Mouse (Mus musculus) forebrain, embryonic 11.5 days (tissue): ENCODE measurements at regions not wholly inside any gene's neighbourhood (a gene's known extent, or its start where the extent isn't known, plus 50 kb on each side); places are given as distances from the start of the nearest gene placed in this dataset.

Experiments used
- ATAC-seq: fragments of 200-750 bp; cut with Nextera tagmentation; replicated peaks from 2 replicates; pipeline ENCODE4 v1.8.0; 2017; ENCODE audit warnings: moderate TSS enrichment; ENCODE audit not compliant: low FRiP score
- DNase-seq: peaks from one replicate; pipeline ENCODE4 v3.0.0-alpha.2; 2017; ENCODE audit warnings: low spot score
- H3K27ac ChIP-seq: fragments of 300-500 bp; sonication (generic); 2 replicates; pipeline ENCODE4 v1.5.1; 2014; ENCODE audit warnings: low read depth, low read length
- H3K27me3 ChIP-seq: fragments of 300-500 bp; sonication (generic); 2 replicates; pipeline ENCODE4 v1.6.1; 2014; ENCODE audit warnings: mild to moderate bottlenecking, low read length, mixed read lengths; ENCODE audit not compliant: control insufficient read depth, insufficient read depth
- H3K36me3 ChIP-seq: fragments of 300-500 bp; sonication (generic); 2 replicates; pipeline ENCODE4 v1.6.1; 2014; ENCODE audit warnings: mild to moderate bottlenecking, low read length, moderate library complexity, mixed read lengths; ENCODE audit not compliant: control insufficient read depth, insufficient read depth
- H3K4me1 ChIP-seq: fragments of 300-500 bp; sonication (generic); replicated peaks from 2 replicates; pipeline ENCODE4 v1.6.1; 2014; ENCODE audit warnings: low read length, mixed read lengths; ENCODE audit not compliant: control insufficient read depth, insufficient read depth
- H3K4me2 ChIP-seq: fragments of 300-500 bp; sonication (generic); 2 replicates; pipeline ENCODE4 v1.6.1; 2014; ENCODE audit warnings: low read depth, mild to moderate bottlenecking, low read length, moderate library complexity, mixed read lengths; ENCODE audit not compliant: severe bottlenecking
- H3K4me3 ChIP-seq: fragments of 300-500 bp; sonication (generic); 2 replicates; pipeline ENCODE4 v1.5.1; 2014; ENCODE audit warnings: low read depth, low read length
- H3K9ac ChIP-seq: fragments of 300-500 bp; sonication (generic); 2 replicates; pipeline ENCODE4 v1.6.1; 2014; ENCODE audit warnings: low read length
- H3K9me3 ChIP-seq: fragments of 300-500 bp; sonication (generic); 2 replicates; pipeline ENCODE4 v1.6.1; 2016; ENCODE audit warnings: low read length, mixed read lengths; ENCODE audit not compliant: control insufficient read depth
- WGBS: fragments of 180-500 bp; shearing (Covaris S2); extraction: QIAGEN DNeasy Blood & Tissue Kit; methylation state at CpG from one replicate; pipeline ENCODE4 v1.1.7; 2014; 5-methylcytosine and 5-hydroxymethylcytosine counted together

DNA sequence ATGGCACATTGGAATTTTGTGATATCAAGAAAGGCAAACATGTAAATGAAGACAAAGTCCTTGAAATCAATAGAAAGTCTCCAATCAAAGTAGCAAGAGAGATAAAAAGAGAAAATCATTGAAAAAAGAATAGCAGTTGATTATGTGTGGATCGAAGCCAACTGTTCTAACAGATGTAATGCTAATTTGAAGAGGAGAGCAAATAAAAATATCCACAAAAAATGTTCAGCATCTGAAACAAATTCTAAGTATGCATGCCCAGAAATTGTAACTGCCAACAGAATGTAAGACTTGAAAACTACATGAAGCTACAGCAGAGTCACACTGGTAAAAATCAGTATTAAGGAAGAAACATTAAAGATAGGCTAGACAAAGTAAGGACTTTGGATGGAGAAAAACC is 587.2 kb upstream of the Galntl6 start:
- no peaks in the 10 kb centered on the region for H3K9me3 ChIP-seq
- no peak overlapping the region for H3K27ac ChIP-seq
- no peaks in the 10 kb centered on the region for H3K27me3 ChIP-seq
- H3K9ac ChIP-seq: no peak overlapping the region
- no peak overlapping the region for H3K4me3 ChIP-seq
- H3K4me1 ChIP-seq: no peaks in the 10 kb centered on the region
- no peak for DNase-seq
- ATAC-seq: no peak
- no peak overlapping the region for H3K4me2 ChIP-seq
- H3K36me3 ChIP-seq: no peaks in the 10 kb centered on the region
- 91% methylated on average over 1 of the region's 1 CpGs for WGBS

- Histone ChIP-seq H3K4me1 (no peaks in the 10 kb centered on the region), H3K4me2 (no peak overlapping the region), H3K9ac (no peak overlapping the region), H3K4me3 (no peak overlapping the region), H3K27me3 (no peaks in the 10 kb centered on the region), H3K36me3 (no peaks in the 10 kb centered on the region), H3K9me3 (no peaks in the 10 kb centered on the region), H3K27ac (no peak overlapping the region)
- ATAC-seq (no peak), DNase-seq (no peak)
Measured at GRCm38 (mm10) chr8:59491392-59491791, 579.0 kb upstream of the Galntl6 start.

GRCm38 (mm10) chr8:59478257-59478656 is 565.8 kb upstream of the Galntl6 start:
- no peak overlapping the region for H3K27ac ChIP-seq
- no peaks in the 10 kb centered on the region for H3K4me1 ChIP-seq
- H3K9ac ChIP-seq: no peak overlapping the region
- WGBS: 5% methylated on average over 3 of the region's 3 CpGs
- H3K4me3 ChIP-seq: no peak overlapping the region
- no peaks in the 10 kb centered on the region for H3K9me3 ChIP-seq
- H3K4me2 ChIP-seq: no peak overlapping the region
- DNase-seq: no peak
- no peaks in the 10 kb centered on the region; the same call in 1 of the 2 replicates for H3K27me3 ChIP-seq
- peak; percentile 61; the same call in 1 of the 2 replicates for ATAC-seq
- H3K36me3 ChIP-seq: no peaks in the 10 kb centered on the region

- no peak overlapping the region for H3K4me3 ChIP-seq
- H3K27ac ChIP-seq: no peak overlapping the region
- H3K27me3 ChIP-seq: no peaks in the 10 kb centered on the region
- DNase-seq (no peak), ATAC-seq (no peak)
- no peak overlapping the region for H3K9ac ChIP-seq
- H3K4me1 ChIP-seq: no peaks in the 10 kb centered on the region
- H3K36me3 ChIP-seq: no peaks in the 10 kb centered on the region
- 85% methylated on average over 1 of the region's 1 CpGs for WGBS
- no peak overlapping the region for H3K4me2 ChIP-seq
- no peaks in the 10 kb centered on the region for H3K9me3 ChIP-seq
Measured at GRCm38 (mm10) chr8:59474195-59474594, 561.8 kb upstream of the Galntl6 start.

DNA sequence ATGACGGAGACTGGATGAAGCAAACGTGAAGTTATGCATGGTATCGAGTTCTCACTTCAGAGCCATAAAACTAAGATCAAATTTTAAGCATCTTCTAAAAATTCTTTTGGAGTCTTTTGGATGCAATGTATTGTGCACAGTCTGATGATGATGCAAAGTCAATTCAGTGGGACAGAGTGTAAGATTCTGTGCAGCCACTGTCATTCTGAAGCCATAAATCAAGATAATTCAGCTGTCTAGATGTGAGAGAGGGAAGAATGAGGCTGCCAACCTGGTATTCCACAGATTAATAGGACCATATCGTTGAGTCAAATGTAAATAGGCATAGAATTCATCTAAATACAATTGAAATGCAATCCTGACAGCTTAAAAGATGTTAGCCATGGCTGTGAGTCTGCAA is 536.2 kb upstream of the Galntl6 start:
- WGBS: 79% methylated on average over 4 of the region's 4 CpGs
- Histone ChIP-seq H3K36me3 (no peaks in the 10 kb centered on the region), H3K4me3 (no peak overlapping the region), H3K4me1 (no peaks in the 10 kb centered on the region), H3K27ac (no peak overlapping the region), H3K9me3 (no peaks in the 10 kb centered on the region), H3K4me2 (no peak overlapping the region), H3K9ac (no peak overlapping the region), H3K27me3 (no peaks in the 10 kb centered on the region)
- no peak for ATAC-seq
- no peak for DNase-seq

GRCm38 (mm10) chr8:59403659-59404058 is 491.2 kb upstream of the Galntl6 start:
- H3K4me2 ChIP-seq: no peak overlapping the region
- no peak overlapping the region for H3K4me3 ChIP-seq
- H3K4me1 ChIP-seq: no peaks in the 10 kb centered on the region
- ATAC-seq: no peak
- no peaks in the 10 kb centered on the region for H3K9me3 ChIP-seq
- DNase-seq: no peak
- no peak overlapping the region for H3K9ac ChIP-seq
- no peaks in the 10 kb centered on the region for H3K27me3 ChIP-seq
- H3K36me3 ChIP-seq: no peaks in the 10 kb centered on the region
- H3K27ac ChIP-seq: no peak overlapping the region; the same call in 1 of the 2 replicates

DNA sequence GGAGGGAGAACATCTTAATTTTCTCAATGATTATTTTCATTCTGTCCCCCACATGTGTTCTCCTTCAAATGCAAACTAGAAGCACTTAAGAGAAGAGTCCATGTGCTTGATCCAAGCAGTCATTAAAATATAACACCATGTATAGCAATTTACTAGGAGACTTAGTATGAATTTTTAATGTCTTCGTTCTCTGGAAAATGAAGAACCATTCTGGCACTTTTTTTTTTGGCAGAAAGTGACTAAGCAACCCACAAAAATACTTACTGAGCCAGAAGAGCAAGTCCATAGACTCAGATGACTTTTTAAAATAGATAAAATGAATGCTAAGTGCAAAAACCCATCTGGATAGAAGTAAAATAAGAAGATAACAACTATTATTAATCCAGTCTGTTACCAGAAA is 477.3 kb upstream of the Galntl6 start:
- Histone ChIP-seq H3K9me3 (no peaks in the 10 kb centered on the region), H3K9ac (no peak overlapping the region), H3K27me3 (no peaks in the 10 kb centered on the region), H3K36me3 (no peaks in the 10 kb centered on the region), H3K4me3 (no peak overlapping the region), H3K4me1 (no peaks in the 10 kb centered on the region), H3K4me2 (no peak overlapping the region), H3K27ac (no peak overlapping the region)
- ATAC-seq: no peak
- no peak for DNase-seq
- whole genome bisulfite sequencing: 69% methylated on average over 1 of the region's 1 CpGs

DNA sequence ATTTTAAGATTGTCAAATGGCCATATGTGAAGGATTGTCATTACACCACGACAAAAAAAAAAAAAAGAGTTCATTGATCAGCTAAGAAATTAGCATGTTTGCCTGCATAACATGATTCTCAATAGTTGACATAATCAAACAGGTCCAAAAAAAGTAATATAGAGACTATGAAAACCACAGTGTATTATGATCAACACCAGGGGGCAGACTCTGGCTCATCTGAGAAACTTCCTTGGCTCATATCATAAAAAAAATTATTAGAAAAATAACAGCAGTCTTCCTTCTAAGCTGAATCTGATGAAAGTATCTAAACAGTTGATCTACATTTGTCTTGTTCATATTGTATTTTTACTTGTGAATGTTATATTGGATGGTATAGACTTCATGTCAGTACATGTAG is 472.3 kb upstream of the Galntl6 start:
- DNase-seq: no peak
- ATAC-seq: no peak
- Histone ChIP-seq H3K36me3 (no peaks in the 10 kb centered on the region), H3K4me3 (no peak overlapping the region), H3K27me3 (no peaks in the 10 kb centered on the region), H3K9ac (no peak overlapping the region), H3K4me1 (no peaks in the 10 kb centered on the region), H3K4me2 (no peak overlapping the region), H3K9me3 (no peaks in the 10 kb centered on the region), H3K27ac (no peak overlapping the region)
- WGBS: 54% methylated on average over 1 of the region's 1 CpGs

DNA sequence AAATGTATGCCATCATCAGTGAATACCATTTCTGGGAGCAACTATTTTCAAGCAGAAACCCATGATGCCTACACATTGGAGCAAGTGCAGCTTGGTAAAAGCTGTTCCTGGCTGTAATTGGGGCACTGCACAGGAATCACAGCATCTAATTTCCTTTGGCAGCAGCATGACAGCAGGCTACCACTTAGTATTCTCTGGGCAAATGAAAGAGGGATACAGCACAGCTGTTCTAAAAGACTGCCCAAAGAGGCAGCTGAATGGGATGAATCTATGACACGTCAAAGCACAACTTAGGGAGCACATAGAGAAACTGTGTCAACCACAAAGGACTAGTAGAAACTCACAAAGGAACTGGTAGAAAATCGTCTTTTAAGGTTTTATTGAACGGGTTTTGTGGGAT is 440.5 kb upstream of the Galntl6 start:
- no peak; the same call in 1 of the 2 replicates for ATAC-seq
- H3K4me3 ChIP-seq: no peak overlapping the region
- H3K36me3 ChIP-seq: no peaks in the 10 kb centered on the region
- H3K9me3 ChIP-seq: no peaks in the 10 kb centered on the region
- H3K9ac ChIP-seq: no peak overlapping the region
- no peak overlapping the region for H3K4me2 ChIP-seq
- H3K27me3 ChIP-seq: no peaks in the 10 kb centered on the region
- 71% methylated on average over 3 of the region's 3 CpGs for whole genome bisulfite sequencing
- H3K4me1 ChIP-seq: no peaks in the 10 kb centered on the region
- H3K27ac ChIP-seq: no peak overlapping the region
- no peak for DNase-seq
